Mouse (Mus musculus) spleen, adult 18-20 months (tissue): ENCODE results near the gene Asap3.

Source experiments
- DNase-seq, 2 experiments: peaks; one replicate each; pipeline ENCODE4 v3.0.0; 2022; ENCODE audit warnings: mixed read lengths in 2 of 2

Gene Asap3

GRCm38 (mm10) chr4:136185375-136185774, 20.8 kb upstream of the Asap3 start:
- DNase-seq: no peak

- no peak for DNase-seq
Observed at GRCm38 (mm10) chr4:136186315-136186714, 19.9 kb upstream of the Asap3 start.

- no peak for DNase-seq
Observed at GRCm38 (mm10) chr4:136186739-136187472, 19.3 kb upstream of the Asap3 start.

- no peak for DNase-seq
Observed at GRCm38 (mm10) chr4:136188973-136189737, 17.0 kb upstream of the Asap3 start.

- DNase-seq: peak in 1 of 2 experiments; percentile 28
Observed at GRCm38 (mm10) chr4:136189912-136190311, 16.3 kb upstream of the Asap3 start.

GRCm38 (mm10) chr4:136193571-136193970, 12.6 kb upstream of the Asap3 start:
- DNase-seq: no peak

GRCm38 (mm10) chr4:136195029-136195428, 11.1 kb upstream of the Asap3 start:
- no peak for DNase-seq

- DNase-seq: no peak
Observed at GRCm38 (mm10) chr4:136195629-136196028, 10.5 kb upstream of the Asap3 start.

GRCm38 (mm10) chr4:136196201-136196600, 10.0 kb upstream of the Asap3 start:
- DNase-seq: no peak

GRCm38 (mm10) chr4:136198846-136199245, 7.3 kb upstream of the Asap3 start:
- DNase-seq: no peak

- no peak for DNase-seq
Observed at GRCm38 (mm10) chr4:136199562-136200292, 6.4 kb upstream of the Asap3 start.

- DNase-seq: peak in 1 of 2 experiments; percentile 61
Observed at GRCm38 (mm10) chr4:136202509-136202908, 3.7 kb upstream of the Asap3 start.

- DNase-seq: no peak
Observed at GRCm38 (mm10) chr4:136204775-136205174, 1.4 kb upstream of the Asap3 start.

- no peak for DNase-seq
Observed at GRCm38 (mm10) chr4:136206943-136207342, 778 bp downstream of the Asap3 start.

- no peak for DNase-seq
Observed at GRCm38 (mm10) chr4:136210931-136211330, 4.8 kb downstream of the Asap3 start.

- no peak for DNase-seq
Observed at GRCm38 (mm10) chr4:136213629-136214028, 7.5 kb downstream of the Asap3 start.

- DNase-seq: no peak
Observed at GRCm38 (mm10) chr4:136214828-136215227, 8.7 kb downstream of the Asap3 start.

- no peak for DNase-seq
Observed at GRCm38 (mm10) chr4:136215576-136215975, 9.4 kb downstream of the Asap3 start.

- DNase-seq: no peak
Observed at GRCm38 (mm10) chr4:136217063-136217462, 10.9 kb downstream of the Asap3 start.

GRCm38 (mm10) chr4:136218595-136219214, 12.5 kb downstream of the Asap3 start:
- no peak for DNase-seq

GRCm38 (mm10) chr4:136220133-136220775, 14.1 kb downstream of the Asap3 start:
- no peak for DNase-seq

GRCm38 (mm10) chr4:136223549-136224239, 17.5 kb downstream of the Asap3 start:
- no peak for DNase-seq
